Mouse (Mus musculus) cerebellum, adult 18-20 months (tissue): ENCODE data around the gene Dph1.
"Not testable (repeated sequence)": the region's sequence is repeated elsewhere in the genome, so short reads cannot be mapped to it uniquely, and the experiment has no call there.

ENCODE experiments used
- DNase-seq, 2 experiments: peaks; one replicate each; pipeline ENCODE4 v3.0.0; 2021

Gene Dph1

GRCm38 (mm10) chr11:75203926-75204325, 12.9 kb upstream of the Dph1 start:
- peak; percentile 44 to 54 for DNase-seq

- peak; percentile 41 to 45 for DNase-seq
These were observed 10.7 kb upstream of the Dph1 start for GRCm38 (mm10) chr11:75201721-75202120.

- peak; percentile 4 to 45 for DNase-seq
These were observed 9.9 kb upstream of the Dph1 start for GRCm38 (mm10) chr11:75200935-75201334.

- peak in 1 of 2 experiments; percentile 33 for DNase-seq
These were observed 8.9 kb upstream of the Dph1 start for GRCm38 (mm10) chr11:75199951-75200350.

- DNase-seq: peak; percentile 68 to 82
These were observed 7.8 kb upstream of the Dph1 start for GRCm38 (mm10) chr11:75198792-75199191.

- DNase-seq: no peak
These were observed 6.9 kb upstream of the Dph1 start for GRCm38 (mm10) chr11:75197956-75198355.

- peak; percentile 60 for DNase-seq
These were observed 5.1 kb upstream of the Dph1 start for GRCm38 (mm10) chr11:75196131-75196530.

- DNase-seq: peak; percentile 79 to 84
These were observed 3.9 kb upstream of the Dph1 start for GRCm38 (mm10) chr11:75194850-75195461.

GRCm38 (mm10) chr11:75194121-75194849, 3.2 kb upstream of the Dph1 start:
- DNase-seq: no peak

- DNase-seq: peak; percentile 86 to 87
These were observed 2.4 kb upstream of the Dph1 start, which contains the start of gene Rtn4rl1 for GRCm38 (mm10) chr11:75193256-75194071. Rtn4rl1 (plus strand) TSS chr11:75193783.

GRCm38 (mm10) chr11:75192336-75193214, 1.5 kb upstream of the Dph1 start:
- DNase-seq: peak; percentile 90 to 91

GRCm38 (mm10) chr11:75191841-75192240, 800 bp upstream of the Dph1 start:
- peak in 1 of 2 experiments; percentile 36 for DNase-seq

GRCm38 (mm10) chr11:75190371-75190724, 693 bp downstream of the Dph1 start:
- DNase-seq: peak; percentile 84 to 87

GRCm38 (mm10) chr11:75189713-75190370, 1.2 kb downstream of the Dph1 start:
- peak in 1 of 2 experiments; percentile 17 for DNase-seq

- no peak for DNase-seq
These were observed 6.1 kb downstream of the Dph1 start for GRCm38 (mm10) chr11:75184986-75185385.

- DNase-seq: no peak
These were observed 6.5 kb downstream of the Dph1 start for GRCm38 (mm10) chr11:75184573-75184972.

- DNase-seq: no peak
These were observed 7.0 kb downstream of the Dph1 start for GRCm38 (mm10) chr11:75183917-75184570.

GRCm38 (mm10) chr11:75178672-75179208, 12.3 kb downstream of the Dph1 start, which contains the start of gene Ovca2:
Ovca2 (minus strand) TSS chr11:75178835.
- DNase-seq: peak; percentile 91

GRCm38 (mm10) chr11:75178011-75178410, 13.0 kb downstream of the Dph1 start:
- peak in 1 of 2 experiments; percentile 21 for DNase-seq

GRCm38 (mm10) chr11:75174574-75174973, 16.5 kb downstream of the Dph1 start:
- not testable (repeated sequence) for DNase-seq

GRCm38 (mm10) chr11:75173799-75174165, 17.3 kb downstream of the Dph1 start:
- no peak for DNase-seq
